Mouse (Mus musculus) left cerebral cortex, adult 9 months (tissue): Measurements from ENCODE around the gene Slc34a1.
A peak's percentile ranks its signal among the peaks of the same experiment; 100 is the strongest.
"Not testable (repeated sequence)": the region's sequence is repeated elsewhere in the genome, so short reads cannot be mapped to it uniquely, and the experiment has no call there.

ENCODE experiments used
- DNase-seq, 2 experiments: peaks; one replicate each; pipeline ENCODE4 v3.0.0; 2022; ENCODE audit warnings: low spot score in 2 of 2

Gene Slc34a1

DNA sequence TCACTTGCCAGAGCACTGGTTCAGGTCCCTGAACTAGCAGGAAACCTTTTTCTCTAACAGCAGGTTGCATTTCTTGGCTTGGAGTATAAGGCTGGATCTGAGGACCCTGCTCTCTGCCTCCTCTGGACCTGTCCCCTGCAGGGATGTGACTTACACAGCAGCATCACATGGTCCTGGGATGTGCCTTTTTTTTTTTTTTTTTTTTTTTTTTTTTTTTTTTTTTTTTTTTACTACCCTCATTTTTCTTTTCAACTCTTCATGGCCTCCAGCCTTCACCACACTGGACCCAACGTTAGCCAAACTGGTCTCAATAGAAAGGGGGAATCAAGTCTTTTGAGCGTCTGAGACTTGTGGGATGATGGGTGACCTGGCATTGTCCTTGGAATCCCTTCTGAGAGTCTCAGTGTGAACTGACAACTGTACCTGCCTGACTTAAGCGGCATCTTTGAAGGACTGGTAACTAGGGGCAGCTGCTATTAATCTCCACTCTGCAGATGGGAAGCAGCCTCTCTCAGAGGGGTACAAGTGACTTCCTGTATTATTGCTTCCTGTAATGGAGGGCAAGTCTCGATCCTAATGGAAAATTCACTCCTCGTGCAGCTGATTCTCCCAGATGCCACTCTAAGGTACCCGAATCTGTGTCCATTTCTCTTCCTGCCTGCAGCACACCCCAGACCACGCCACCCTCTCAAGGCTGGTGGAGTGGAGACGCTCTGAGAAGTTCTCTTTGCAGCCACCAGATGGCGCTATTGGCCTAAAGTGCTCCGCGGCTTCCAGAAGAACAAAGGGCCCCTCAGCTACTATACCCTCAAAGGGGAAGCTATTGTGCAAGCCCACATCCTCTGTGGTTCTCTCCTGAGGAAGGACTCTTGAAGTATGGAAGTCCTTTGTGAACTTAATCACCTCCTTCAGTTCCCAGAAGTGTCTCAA is 7.1 kb downstream of the Slc34a1 start:
- peak in 1 of 2 experiments; percentile 82 for DNase-seq

GRCm38 (mm10) chr13:55405783-55406390 is 7.9 kb downstream of the Slc34a1 start:
- no peak for DNase-seq

DNA sequence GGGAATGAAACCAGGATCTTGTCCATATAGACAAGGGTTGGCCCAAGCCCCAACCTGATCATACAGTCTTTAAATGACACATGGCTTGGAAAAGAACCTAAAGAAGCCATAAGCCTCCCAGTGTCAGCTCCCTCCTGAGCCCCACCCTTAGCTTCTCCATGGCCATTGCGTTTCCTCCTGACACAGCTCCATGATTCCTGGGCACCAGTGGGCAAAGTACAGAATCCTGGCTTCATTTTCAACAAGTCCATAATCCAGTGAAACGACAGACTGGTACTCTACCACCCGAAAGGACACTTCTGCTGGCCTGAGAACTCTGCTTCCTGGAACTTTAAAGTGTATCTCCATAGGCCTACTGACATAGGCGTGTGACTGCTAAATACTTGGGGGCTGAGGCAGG is 9.4 kb downstream of the Slc34a1 start:
- DNase-seq: no peak

DNA sequence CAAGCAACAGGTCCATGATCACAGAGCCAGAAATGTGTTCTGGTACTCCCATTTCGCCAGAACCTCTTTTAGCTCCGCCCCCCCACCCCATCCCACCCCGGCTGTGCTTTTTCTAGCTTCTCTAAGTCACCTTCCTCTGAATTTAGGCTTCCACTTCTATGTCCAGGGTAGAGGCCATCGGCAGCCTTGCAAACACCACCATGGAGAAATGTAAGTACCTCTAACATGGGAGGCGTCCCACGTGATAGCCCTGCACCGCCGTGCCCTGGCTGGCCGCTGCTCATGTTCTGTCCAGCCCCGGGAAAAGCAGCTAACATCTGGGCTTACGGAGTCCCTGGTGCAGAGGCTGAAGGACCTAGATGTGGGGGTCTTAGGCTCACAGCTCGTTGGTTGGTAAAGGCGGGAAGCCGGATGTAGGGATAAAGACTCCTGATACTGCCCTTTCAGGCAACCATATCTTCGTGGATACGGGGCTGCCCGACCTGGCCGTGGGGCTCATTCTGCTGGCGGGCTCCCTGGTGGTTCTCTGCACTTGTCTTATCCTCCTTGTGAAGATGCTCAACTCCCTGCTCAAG is 10.6 kb downstream of the Slc34a1 start:
- DNase-seq: no peak

DNA sequence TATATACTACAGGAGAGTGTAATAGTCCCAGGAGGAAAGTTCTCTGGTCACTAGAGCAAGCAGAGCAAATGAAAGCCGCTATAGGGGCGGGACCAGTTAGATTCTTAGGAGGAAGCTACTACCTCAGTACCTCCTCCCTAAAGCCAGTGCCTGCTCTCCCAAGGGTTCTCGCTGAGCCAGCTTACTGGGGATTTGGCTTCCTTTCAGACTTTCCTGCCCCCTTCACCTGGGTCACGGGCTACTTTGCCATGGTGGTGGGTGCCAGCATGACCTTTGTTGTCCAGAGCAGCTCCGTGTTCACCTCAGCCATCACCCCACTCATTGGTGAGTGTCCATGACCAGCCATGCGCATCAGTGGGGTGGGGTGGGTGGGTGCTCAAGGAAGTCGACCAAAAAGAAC is 13.8 kb downstream of the Slc34a1 start:
- DNase-seq: no peak

- DNase-seq: no peak
Observed at GRCm38 (mm10) chr13:55412643-55413307, 14.8 kb downstream of the Slc34a1 start.

GRCm38 (mm10) chr13:55413333-55413732 is 15.3 kb downstream of the Slc34a1 start:
- no peak for DNase-seq

- peak; percentile 36 to 82 for DNase-seq
Observed at GRCm38 (mm10) chr13:55414743-55415380, 16.9 kb downstream of the Slc34a1 start, which contains the start of gene Pfn3. Gene Pfn3 (minus strand): TSS chr13:55415232.

DNA sequence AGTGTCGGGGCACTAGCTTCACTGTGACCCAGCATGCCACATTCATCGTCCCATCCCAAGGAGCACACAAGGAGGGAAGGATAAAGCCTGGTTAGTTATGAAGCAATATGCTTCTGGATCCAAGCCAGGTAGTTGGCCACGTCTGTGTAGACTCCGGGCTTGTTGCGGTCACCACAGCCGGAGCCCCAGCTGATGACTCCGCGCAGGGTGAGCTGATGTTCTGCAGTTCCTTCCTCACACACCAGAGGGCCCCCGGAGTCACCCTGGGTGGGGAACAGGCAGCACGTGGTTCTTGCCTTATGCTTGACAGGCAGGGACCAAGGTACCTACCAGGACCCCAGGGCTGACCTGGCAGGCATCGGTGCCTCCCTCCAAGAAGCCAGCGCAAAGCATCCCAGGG is 20.0 kb downstream of the Slc34a1 start:
- DNase-seq: peak; percentile 37 to 89

DNA sequence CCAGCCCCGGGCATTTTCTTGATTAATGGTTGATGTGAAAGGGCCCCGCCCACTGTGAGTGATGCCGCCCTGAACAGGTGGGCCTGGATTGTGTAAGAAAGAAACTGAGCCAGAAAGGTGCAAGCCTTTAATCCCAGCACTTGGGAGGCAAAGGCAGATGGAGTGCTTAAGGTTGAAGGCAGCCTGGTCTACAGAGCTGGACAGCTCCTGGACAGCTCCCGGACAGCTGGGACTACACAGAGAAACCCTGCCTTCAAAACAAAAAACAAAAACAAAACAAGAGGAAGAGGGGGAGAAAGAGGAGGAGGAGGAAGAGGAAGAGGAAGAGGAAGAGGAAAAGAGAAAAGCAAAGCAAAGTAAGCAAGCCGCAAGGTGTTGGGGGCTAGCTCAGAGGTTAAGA is 21.2 kb downstream of the Slc34a1 start:
- DNase-seq: no peak

DNA sequence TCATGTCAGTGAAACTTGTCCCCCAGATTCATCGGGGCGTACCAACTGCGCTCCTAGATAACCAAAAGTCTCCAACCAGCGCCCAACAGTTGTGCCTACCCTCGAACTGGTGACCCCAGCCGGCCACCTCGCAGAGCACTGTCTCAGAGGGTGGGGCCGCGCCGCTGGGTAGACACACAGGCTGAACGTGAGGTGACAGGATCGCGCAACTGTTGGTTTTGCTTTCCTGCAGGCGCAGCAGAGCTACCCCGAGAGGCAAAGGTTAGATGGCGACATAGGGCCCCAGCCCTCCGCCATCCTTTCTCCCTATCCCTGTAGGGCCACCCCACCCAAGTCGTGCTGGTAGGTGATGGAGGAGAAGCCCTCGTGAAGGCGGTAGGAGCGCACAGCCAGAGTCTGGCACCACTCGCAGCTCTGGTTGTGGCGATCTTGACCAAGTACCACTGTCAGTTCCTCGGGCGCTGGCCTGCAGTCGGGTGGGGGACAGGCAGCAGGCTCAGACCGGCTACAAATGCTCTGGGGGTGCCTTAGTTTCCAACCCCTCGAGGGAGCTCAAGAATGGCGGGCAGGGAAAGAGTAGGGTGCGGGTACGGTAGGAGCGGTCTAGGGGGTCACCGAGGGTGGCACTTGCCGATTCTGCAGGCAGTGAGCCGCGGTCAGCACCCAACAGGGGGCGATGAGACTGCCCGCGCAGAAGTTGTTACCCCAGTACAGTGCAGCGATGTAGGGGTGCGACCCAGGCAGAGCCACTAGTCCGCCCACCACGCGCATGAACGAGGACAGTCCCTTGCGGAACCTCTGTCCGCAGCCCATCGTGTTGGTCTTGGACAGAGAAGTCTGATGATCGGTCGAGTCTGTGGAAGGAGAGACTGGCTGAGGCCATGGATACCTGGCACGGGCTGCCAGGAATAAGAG is 22.3 kb downstream of the Slc34a1 start:
- DNase-seq: no peak

DNA sequence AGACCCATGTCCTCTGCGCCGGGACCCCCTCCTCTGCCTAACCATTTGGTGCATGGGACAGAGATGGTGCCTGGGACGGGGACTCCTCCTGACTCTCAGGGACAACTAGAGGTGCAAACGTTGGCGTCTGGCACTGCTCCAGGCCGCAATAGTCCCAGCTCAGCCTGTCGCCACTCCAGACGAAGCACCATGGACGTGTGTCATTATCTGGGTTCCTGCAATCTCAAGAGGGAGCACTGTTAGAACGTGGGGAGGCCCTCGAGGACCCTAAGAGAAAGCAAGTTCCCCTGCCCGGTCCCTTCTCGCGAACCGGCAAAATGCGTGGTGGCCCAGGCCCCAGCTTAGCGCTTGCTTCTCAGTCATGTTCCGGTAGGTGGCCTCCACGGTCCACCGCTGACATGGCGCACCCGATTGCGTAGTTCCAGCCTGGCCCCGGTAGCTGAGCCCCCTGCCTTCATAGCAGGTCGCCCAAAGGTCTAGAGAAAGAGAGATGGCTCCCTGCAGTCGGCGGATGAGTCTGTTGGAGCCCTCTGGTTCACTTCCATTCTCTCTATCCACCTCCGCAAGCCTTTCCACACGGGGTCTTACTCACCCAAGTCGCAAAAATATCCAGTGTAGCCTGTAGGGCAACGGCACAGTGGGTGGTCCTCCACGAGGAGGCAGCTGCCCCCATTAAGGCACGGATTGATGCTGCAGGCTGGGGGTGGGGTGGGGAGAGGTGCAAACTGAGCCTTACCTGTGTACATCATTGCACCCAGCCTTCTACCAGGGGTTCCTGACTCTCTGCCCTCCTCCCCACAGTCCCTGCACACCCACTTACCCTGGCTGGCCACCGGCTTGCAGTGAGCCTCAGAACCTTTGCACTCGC is 23.2 kb downstream of the Slc34a1 start:
- peak in 1 of 2 experiments; percentile 69 for DNase-seq

- no peak for DNase-seq
Observed at GRCm38 (mm10) chr13:55426613-55427012, 28.6 kb downstream of the Slc34a1 start, which contains the start of gene F12. Gene F12 (minus strand): TSS chr13:55426793.

- DNase-seq: no peak
Observed at GRCm38 (mm10) chr13:55429226-55429888, 31.4 kb downstream of the Slc34a1 start.

GRCm38 (mm10) chr13:55430566-55430965 is 32.6 kb downstream of the Slc34a1 start:
- no peak for DNase-seq

DNA sequence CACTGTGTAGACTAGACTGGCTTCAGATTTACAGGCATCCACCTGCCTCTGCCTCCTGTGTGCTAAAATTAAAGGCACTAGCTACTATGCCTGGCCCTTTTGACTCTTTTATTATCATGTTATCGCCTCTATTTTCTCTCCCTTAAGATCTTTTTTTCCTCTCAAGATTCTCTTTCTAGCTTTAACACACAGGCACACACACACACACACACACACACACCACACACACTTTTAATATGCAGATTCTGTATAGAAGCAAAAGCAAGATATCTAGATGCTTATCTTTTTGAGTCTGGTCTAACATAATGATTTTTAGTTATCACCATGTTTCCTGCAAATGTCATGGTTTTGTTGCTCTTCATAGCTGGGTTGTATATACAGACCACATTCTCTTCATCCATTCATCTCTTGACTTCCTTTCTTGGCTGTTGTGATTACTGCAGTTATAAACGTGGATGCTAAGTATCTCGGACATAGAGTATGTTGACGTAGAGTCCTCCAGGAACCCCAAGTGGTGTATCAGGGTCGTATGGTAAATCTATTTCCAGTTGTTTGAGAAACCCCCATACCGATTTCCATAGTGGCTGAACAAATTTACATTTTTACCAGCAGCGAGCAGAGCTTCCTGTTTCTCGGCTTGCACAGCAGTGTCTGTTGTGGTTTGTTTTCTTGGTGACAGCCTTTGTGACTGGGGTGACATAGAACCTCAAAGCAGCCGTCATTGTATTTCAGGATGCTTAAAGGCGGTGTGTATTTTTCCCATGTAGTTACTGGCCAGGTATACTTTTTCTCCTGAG is 34.1 kb downstream of the Slc34a1 start:
- DNase-seq: no peak

GRCm38 (mm10) chr13:55437111-55437629 is 39.2 kb downstream of the Slc34a1 start:
- not testable (repeated sequence) for DNase-seq

DNA sequence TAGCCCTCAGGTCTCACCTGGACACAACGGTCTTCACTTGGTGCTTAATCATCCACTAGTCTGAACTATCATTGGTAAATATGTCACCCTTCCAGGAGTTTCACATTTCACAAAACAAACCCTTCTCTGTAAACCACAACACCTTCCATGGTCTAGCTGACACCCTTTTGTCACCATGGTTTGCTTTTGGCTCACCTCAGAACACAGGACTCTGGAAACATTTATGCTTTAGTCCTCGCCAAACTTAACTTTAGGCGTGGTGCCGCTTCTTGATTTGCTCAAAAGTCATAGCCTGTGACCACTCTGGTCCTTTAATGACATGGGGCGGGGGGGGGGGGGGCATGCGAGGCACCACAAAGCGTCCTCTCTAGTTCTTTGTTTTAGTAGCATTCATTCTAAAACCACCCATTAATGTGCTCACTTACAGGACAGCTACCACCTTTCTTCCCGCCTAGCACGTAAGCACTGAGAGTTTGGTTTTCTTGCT is 45.9 kb downstream of the Slc34a1 start:
- DNase-seq: no peak
